Mouse (Mus musculus): ENCODE data around the gene Luzp1. TPM values are rescaled to one million over a fixed set of nuclear protein-coding genes. Genes with fewer than 3 reads are reported as not detected.

Gene Luzp1
- 124 and 127 TPM in 2 replicates for polyA plus RNA-seq (2016; fragmentation: Nextera tagmentation; extraction: Ambion mirVana)

DNA sequence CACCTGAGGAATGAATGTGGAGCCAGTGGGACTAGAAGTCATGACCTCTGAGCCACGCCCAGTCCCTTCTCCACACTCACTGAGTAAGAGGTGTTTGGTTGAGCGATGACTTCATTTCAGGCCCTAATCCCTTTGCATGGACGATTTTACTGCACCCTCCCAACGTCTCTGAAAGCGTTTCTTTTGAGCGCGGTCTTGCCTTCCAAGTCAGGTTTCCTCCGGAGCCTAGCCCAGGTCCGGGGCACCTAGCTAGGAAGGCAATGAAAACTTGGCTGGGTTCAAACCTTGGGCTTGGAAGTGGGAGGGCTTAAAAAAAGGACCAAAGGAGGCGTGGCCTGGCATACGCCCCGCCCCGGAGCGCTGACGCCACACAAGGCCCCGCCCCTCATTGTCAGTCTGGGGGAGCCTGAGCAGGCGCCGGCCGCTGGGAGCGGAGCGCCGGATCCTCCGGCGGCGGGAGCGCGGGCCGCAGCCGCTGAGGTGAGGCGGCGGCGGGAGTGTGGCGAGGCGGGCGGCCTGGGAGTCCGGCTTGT lies at the start of gene Luzp1:
Gene Luzp1 (plus strand): TSS at position 391 of the 533 bp plus-strand sequence.
- WGBS = 2% methylated on average over 36 of the region's 36 CpGs
- ATAC-seq (ENCODE audit: insufficient number of reproducible peaks, insufficient read depth, low FRiP score, low TSS enrichment) = peak; percentile 79
- peak within 1 kb of the TSS; percentile 68 for H3K4me2 ChIP-seq (replicated peaks)

DNA sequence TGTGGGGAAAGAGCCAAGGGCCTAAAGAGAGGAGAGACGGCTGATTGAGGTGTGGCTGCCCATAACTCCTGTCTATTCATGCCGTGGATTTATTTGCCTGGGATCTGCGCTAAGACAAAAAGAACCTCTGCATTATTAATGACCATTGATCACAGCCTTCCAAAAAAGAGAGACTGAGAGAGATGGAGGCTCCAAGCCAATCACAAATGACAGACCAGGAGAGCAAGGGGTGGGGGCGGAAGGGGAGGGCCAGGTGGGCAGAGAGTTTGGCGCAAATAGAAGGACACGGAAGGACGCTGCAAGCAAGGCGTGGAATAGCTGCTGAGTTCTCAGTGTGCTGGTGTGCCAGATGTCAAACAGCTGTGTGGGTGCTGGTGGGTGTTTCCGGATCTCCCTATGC lies 46.3 kb upstream of the Luzp1 start, which contains the start of gene Htr1d:
Gene Htr1d (plus strand): TSS at position 301 of the 400 bp plus-strand sequence.
- H3K4me1 ChIP-seq = peaks cover 17% of the 10 kb centered on the region
- peak within 1 kb of the TSS; percentile 97 for H3K4me2 ChIP-seq (replicated peaks)
- peaks cover 49% of the 10 kb centered on the region for H3K27me3 ChIP-seq
- no peak for ATAC-seq (ENCODE audit: insufficient number of reproducible peaks, insufficient read depth, low FRiP score, low TSS enrichment)
- WGBS = 71% methylated on average over 9 of the region's 9 CpGs
- H3K27ac ChIP-seq = no peak within 1 kb of the TSS
- no peaks in the 10 kb centered on the region for H3K36me3 ChIP-seq
- peak within 1 kb of the TSS; percentile 58 for H3K9ac ChIP-seq
- peak within 1 kb of the TSS; percentile 42 for H3K4me3 ChIP-seq
- no peaks in the 10 kb centered on the region for H3K9me3 ChIP-seq

More for the DNA sequence above, at the start of gene Luzp1:
- Histone ChIP-seq H3K4me3 (peak within 1 kb of the TSS; percentile 93), H3K27me3 (peaks cover 2% of the 10 kb centered on the region; the same call in 1 of the 2 replicates), H3K36me3 (no peaks in the 10 kb centered on the region), H3K9ac (peak within 1 kb of the TSS; percentile 92), H3K27ac (peak within 1 kb of the TSS; percentile 95), H3K4me1 (peaks cover 20% of the 10 kb centered on the region), H3K9me3 (no peaks in the 10 kb centered on the region)

DNA sequence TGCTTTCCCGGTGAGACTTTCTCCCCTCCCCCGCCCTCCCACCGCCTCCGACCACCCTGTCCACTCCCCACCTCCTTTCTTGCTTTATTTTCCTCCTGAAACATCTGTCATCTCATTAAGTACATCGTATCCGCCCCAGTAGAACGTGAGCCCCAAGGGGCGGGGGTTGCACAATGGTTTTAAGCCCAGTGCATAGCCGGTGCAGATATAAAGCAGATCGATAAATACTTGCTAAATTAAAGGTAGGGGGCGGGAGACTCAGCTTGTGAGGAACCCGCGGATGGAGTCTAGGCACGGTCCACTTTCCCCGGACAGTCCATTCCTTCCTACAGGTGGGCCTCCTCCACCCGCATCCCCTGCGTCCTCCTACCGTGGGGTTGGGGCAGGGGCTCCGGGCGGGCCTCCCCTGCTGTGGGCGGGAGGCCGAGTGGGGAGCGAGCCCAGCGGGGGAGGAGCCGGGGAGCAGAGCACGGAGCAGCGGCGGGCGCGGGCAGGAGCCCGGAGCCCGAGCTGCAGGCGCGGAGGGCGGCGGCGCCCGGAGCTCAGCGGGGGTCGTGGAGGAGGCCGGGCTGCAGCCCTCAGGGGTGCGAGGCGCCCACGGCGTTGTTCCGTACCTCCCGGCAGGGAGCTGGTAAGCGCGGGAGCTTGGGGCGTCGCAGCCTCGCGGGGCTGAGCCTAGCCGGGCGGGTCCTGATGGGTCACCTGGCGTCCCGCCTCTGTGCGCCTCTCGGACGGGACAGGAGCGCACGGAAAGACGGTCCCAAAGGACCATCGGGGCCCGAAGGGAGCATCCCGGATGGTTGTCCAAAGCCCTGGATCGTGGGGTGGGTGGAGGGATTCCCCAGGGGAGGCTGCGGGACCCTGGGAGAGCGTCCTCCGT lies 45.2 kb upstream of the Luzp1 start:
- 0 out of 2 replicates have a peak, but pooled peaks have one; percentile 53 for ATAC-seq (ENCODE audit: insufficient number of reproducible peaks, insufficient read depth, low FRiP score, low TSS enrichment)
- H3K4me1 ChIP-seq = peaks cover 12% of the 10 kb centered on the region
- peak overlapping the region; percentile 42 for H3K4me3 ChIP-seq
- H3K9ac ChIP-seq = peak overlapping the region; percentile 58
- H3K27ac ChIP-seq = no peak overlapping the region
- 2% methylated on average over 57 of the region's 70 CpGs for WGBS
- H3K9me3 ChIP-seq = no peaks in the 10 kb centered on the region
- H3K36me3 ChIP-seq = no peaks in the 10 kb centered on the region
- peaks cover 49% of the 10 kb centered on the region for H3K27me3 ChIP-seq
- peak overlapping the region; percentile 97 for H3K4me2 ChIP-seq (replicated peaks)

DNA sequence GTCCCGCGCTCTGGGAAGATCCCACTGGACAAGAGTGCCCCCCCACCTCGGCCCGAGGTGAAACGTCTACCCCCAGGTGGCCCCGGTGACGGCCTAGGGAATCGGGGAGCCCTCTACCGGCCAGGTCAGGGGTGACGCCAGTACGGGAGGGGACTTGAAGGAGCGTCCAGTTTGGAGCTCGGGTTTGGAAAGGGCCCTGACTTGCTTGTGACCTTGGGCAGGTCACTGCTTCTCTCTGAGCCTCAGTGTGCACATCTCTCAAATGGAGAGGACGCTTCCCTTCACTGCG lies 44.6 kb upstream of the Luzp1 start:
- Histone ChIP-seq H3K4me2 (replicated peaks) (peak overlapping the region; percentile 97), H3K36me3 (no peaks in the 10 kb centered on the region), H3K9ac (peak overlapping the region; percentile 58), H3K27ac (no peak overlapping the region), H3K27me3 (peaks cover 51% of the 10 kb centered on the region), H3K9me3 (no peaks in the 10 kb centered on the region), H3K4me1 (peaks cover 12% of the 10 kb centered on the region), H3K4me3 (peak overlapping the region; percentile 42)
- 5% methylated on average over 15 of the region's 15 CpGs for WGBS
- ATAC-seq (ENCODE audit: insufficient number of reproducible peaks, insufficient read depth, low FRiP score, low TSS enrichment) = no peak

DNA sequence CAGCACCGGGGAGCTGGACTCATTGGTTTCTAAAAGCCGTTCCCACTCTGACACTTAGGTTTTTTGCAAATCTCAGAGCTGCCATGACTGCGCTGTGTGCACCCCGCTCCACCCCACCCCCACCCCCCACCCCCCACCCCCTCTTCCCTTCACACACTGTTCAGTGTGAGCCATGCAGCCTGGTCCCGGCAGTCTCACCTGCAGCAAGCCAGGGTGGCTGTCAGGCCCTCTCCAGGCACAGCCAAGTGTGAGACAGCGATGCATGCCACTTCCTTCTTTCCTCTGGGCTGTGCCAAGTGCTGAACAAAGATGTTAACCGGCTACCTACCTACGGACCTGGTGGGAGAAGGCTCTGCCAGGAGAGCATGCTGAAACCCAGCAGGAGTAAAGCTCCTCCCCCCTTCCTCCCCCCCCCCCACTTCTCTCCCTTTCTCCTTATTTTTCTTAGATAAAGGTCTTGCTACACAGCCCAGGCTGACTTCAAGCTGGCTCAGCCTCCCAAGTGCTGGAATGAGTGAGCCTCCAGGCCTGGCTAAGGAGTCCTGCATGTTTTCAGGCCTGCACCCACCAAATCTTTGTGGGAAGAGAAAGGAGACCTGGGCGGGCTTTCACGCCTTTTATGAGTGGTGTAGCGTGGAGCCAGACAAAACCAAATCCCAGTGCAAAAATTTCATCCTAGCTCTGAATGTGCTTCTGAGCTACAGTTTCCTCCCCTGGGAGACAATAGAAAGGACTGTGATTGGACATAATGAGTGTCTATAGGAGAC lies 38.8 kb upstream of the Luzp1 start:
- ATAC-seq (ENCODE audit: insufficient number of reproducible peaks, insufficient read depth, low FRiP score, low TSS enrichment) = no peak
- no peak overlapping the region for H3K9ac ChIP-seq
- no peaks in the 10 kb centered on the region for H3K36me3 ChIP-seq
- no peaks in the 10 kb centered on the region for H3K9me3 ChIP-seq
- 37% methylated on average over 11 of the region's 11 CpGs for WGBS
- peaks cover 11% of the 10 kb centered on the region for H3K4me1 ChIP-seq
- no peak overlapping the region for H3K4me2 ChIP-seq (replicated peaks)
- 0 out of 2 replicates have a peak overlapping the region, but pooled peaks have one; percentile 19 for H3K27ac ChIP-seq
- no peak overlapping the region for H3K4me3 ChIP-seq
- peaks cover 8% of the 10 kb centered on the region; the same call in 1 of the 2 replicates for H3K27me3 ChIP-seq

DNA sequence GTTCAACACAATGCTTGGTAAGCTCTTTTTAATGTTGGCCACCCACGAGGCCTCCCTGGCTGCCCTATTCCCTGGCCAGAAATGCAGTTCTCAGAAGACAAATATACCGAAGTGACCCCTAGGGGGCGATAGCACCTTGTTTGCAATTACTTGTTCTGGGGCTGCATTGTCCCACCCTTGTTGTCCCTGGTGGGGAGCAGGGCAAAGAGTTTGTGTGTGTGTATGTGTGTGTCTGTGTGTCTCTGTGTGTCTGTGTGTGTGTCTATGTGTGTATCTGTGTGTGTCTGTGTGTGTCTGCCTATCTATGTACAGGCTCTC lies 38.2 kb upstream of the Luzp1 start:
- ATAC-seq (ENCODE audit: insufficient number of reproducible peaks, insufficient read depth, low FRiP score, low TSS enrichment) = no peak
- no peaks in the 10 kb centered on the region for H3K9me3 ChIP-seq
- no peak overlapping the region for H3K27ac ChIP-seq
- no peak overlapping the region for H3K4me2 ChIP-seq (replicated peaks)
- 3% methylated on average over 3 of the region's 3 CpGs for WGBS
- no peaks in the 10 kb centered on the region for H3K36me3 ChIP-seq
- peaks cover 11% of the 10 kb centered on the region for H3K4me1 ChIP-seq
- no peak overlapping the region for H3K4me3 ChIP-seq
- H3K27me3 ChIP-seq = 0 out of 2 replicates have a peak, but pooled peaks cover 3% of the 10 kb centered on the region
- H3K9ac ChIP-seq = no peak overlapping the region

DNA sequence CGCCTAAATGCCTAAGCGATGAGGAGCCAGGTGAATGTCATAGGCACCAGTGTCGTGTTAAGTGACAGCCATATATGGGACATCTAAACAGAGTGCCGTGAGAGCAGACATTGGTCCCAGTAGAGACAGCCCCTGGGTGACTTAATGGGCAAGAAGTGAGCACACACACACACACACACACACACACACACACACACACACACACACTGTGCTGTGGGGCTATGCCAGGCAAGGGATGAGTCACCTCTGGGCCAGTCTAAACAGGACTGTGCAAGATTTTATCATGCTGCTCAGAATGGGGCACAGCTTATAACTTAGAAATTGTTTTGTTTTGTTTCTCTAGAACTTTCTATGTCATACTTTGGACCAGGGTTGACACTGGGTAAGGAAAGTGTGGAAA lies 35.5 kb upstream of the Luzp1 start:
- no peak for ATAC-seq (ENCODE audit: insufficient number of reproducible peaks, insufficient read depth, low FRiP score, low TSS enrichment)
- Histone ChIP-seq H3K4me2 (replicated peaks) (no peak overlapping the region), H3K9ac (no peak overlapping the region), H3K27ac (no peak overlapping the region), H3K36me3 (no peaks in the 10 kb centered on the region), H3K27me3 (0 out of 2 replicates have a peak, but pooled peaks cover 2% of the 10 kb centered on the region), H3K9me3 (no peaks in the 10 kb centered on the region), H3K4me3 (no peak overlapping the region), H3K4me1 (peaks cover 11% of the 10 kb centered on the region)
- 80% methylated on average over 4 of the region's 4 CpGs for WGBS

DNA sequence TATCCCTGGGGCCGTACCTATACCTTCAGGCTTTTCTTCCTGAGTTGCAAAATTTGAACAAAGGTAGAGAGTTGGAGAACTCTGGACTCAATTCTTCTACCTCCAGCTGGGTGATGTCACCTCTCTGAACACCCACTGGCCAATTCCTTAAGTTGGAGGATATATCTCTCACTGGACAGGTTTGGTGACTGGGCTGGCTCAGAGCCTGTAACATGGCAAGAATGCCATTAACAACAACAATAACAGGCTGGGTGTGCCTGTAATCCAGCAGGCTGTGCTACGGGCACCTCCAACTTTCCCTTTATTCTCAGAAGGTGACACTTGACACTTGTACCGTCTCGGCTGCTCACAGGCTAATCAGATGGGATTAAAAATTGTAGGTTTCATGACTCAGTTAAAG lies 30.5 kb upstream of the Luzp1 start:
- Histone ChIP-seq H3K9me3 (no peaks in the 10 kb centered on the region), H3K4me2 (replicated peaks) (no peak overlapping the region), H3K27me3 (no peaks in the 10 kb centered on the region), H3K36me3 (no peaks in the 10 kb centered on the region), H3K4me3 (no peak overlapping the region), H3K4me1 (no peaks in the 10 kb centered on the region), H3K9ac (no peak overlapping the region), H3K27ac (no peak overlapping the region)
- WGBS = 56% methylated on average over 4 of the region's 4 CpGs
- ATAC-seq (ENCODE audit: insufficient number of reproducible peaks, insufficient read depth, low FRiP score, low TSS enrichment) = no peak

DNA sequence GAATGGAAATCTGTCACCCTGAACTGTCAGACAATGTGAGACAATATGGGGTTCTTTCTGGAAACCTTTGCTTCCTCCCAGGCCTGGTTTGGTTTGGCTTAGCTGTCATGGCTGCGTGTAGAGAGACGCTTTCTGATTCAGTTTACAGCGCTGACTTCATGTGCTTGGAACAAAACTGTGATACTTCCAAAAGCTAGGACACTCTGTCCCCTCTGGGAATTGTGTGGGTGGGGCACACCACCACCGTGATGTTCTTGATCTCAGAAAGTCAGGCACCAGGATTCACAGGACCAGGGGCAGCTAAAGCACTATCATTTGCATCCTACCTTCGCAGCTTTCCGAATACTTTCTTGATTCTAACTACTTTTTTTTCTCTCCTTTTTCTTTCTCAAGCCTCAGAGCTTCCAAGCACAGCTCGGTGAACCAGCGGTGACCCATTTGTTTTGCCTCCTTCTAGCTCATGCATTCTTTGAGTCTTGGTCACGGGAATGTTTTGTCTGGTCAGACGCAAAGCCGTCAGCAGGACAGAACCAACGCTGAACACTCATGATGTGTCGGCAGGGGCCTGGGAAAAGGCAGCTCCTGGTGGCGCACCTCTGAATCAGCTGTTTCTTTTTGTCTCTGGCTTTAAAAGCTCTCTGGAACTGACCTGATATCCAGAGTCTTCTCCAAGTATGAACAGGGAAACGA lies 28.1 kb upstream of the Luzp1 start:
- 78% methylated on average over 15 of the region's 15 CpGs for WGBS
- no peak overlapping the region for H3K4me2 ChIP-seq (replicated peaks)
- no peaks in the 10 kb centered on the region for H3K27me3 ChIP-seq
- no peak overlapping the region for H3K9ac ChIP-seq
- no peak overlapping the region for H3K27ac ChIP-seq
- H3K4me1 ChIP-seq = no peaks in the 10 kb centered on the region
- ATAC-seq (ENCODE audit: insufficient number of reproducible peaks, insufficient read depth, low FRiP score, low TSS enrichment) = no peak
- H3K4me3 ChIP-seq = no peak overlapping the region
- H3K36me3 ChIP-seq = no peaks in the 10 kb centered on the region
- H3K9me3 ChIP-seq = no peaks in the 10 kb centered on the region

DNA sequence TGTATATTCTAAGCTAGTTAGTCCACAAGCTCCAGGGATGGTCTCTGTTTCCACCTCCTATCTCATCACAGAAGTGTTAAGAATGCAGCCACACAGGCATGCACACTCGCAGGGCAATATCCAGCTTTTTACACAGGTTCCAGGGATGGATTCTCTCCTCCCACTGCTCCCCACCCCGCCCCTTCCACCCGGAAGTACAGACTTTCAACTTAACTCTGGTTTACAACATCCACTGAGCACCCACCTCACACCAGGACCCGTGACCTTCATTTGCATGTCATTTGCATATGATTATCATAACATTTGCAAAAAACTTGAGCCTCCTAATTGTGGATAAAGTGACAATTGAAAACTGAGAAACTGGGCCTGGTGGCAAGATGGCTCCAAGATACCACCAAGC lies 25.0 kb upstream of the Luzp1 start:
- no peak overlapping the region for H3K27ac ChIP-seq
- H3K4me3 ChIP-seq = no peak overlapping the region
- H3K4me2 ChIP-seq (replicated peaks) = no peak overlapping the region
- no peak for ATAC-seq (ENCODE audit: insufficient number of reproducible peaks, insufficient read depth, low FRiP score, low TSS enrichment)
- no peaks in the 10 kb centered on the region for H3K9me3 ChIP-seq
- no peak overlapping the region for H3K9ac ChIP-seq
- no peaks in the 10 kb centered on the region for H3K27me3 ChIP-seq
- H3K4me1 ChIP-seq = no peaks in the 10 kb centered on the region
- WGBS = 81% methylated on average over 4 of the region's 4 CpGs
- no peaks in the 10 kb centered on the region for H3K36me3 ChIP-seq

DNA sequence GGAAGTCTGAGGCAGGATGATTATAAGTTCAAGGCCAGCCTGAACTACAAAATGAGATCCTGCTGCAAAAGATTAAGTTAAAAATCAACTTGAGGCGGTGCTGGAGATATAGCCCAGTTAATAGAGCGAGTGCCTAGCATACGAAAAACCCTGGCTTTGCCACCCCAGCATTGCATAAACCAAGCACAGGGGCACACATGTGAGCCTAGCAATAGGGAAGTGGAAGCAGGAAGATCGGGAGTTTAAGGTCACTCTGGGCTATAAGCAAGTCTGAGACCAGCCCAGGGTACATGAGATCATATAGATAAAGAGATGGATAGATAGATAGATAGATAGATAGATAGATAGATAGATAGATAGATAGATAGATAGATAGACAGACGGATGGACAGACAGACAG lies 19.8 kb upstream of the Luzp1 start:
- H3K27me3 ChIP-seq = no peaks in the 10 kb centered on the region
- no peak overlapping the region for H3K27ac ChIP-seq
- H3K4me2 ChIP-seq (replicated peaks) = no peak overlapping the region
- H3K36me3 ChIP-seq = no peaks in the 10 kb centered on the region
- no peak for ATAC-seq (ENCODE audit: insufficient number of reproducible peaks, insufficient read depth, low FRiP score, low TSS enrichment)
- H3K4me1 ChIP-seq = peaks cover under 1% of the 10 kb centered on the region; the same call in 1 of the 2 replicates
- H3K4me3 ChIP-seq = no peak overlapping the region
- no peak overlapping the region for H3K9ac ChIP-seq
- H3K9me3 ChIP-seq = no peaks in the 10 kb centered on the region
- WGBS = 90% methylated on average over 5 of the region's 5 CpGs

Data from embryonic facial prominence, embryonic 12.5 days (tissue).